9 mouse cellular contexts compared by ENCODE assay signal in the genomic region with DNA sequence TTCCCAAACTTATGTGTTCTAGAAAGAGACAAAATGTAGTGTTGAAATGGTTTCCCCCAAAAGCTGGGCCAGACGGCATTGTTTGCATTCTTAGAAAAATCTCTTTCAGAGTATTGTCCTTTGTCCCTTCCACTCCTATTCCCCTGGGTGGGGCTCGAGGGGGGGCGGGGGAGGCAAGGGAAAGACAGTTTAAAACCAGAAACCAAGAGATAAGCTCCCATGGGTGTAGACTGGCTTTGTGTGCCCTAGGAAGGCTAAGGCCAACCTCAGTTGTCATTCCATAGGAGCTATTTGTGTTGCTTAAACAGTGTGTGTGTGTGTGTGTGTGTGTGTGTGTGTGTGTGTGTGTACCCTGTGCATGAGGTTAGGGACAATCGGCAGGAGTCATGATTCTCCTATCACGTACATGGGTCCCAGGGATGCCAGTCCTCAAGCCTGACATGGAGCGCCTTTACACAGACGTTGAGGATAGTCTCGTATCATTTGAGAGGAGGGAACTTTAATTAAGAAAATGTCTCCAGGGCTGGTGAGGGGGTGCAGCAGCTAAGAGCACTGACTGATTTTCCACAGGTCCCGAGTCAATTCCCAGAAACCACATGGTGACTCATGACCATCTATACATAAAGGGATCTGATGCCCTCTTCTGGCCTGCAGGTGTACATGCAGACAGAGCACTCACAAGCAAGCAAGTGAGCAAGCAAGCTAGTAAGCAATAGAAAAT. TPM values are rescaled to one million over a fixed set of nuclear protein-coding genes. Genes with fewer than 3 reads are reported as not detected.
DNase-seq lines count a peak whose midpoint lies in the region; ATAC-seq and TF ChIP-seq lines count a peak whose summit lies in the region.
"Had no signal": no experiment of that assay in that cellular context is flagged by ENCODE, and none has a peak within 500 bp of the region (broad histone marks: within the 10 kb centered on the region; RNA-seq: fewer than 3 reads in every experiment).

No protein-coding gene starts in this region.

- no peak for TF ChIP-seq POLR2A in spleen, adult 2 months (IDR thresholded peaks at IDR 0.05; ENCODE audit: low read depth, low read length)
- no peak for TF ChIP-seq POLR2A in myocyte (IDR thresholded peaks at IDR 0.05; ENCODE audit: insufficient read length, low read depth)

- 61% methylated on average over 9 of the region's 9 CpGs for WGBS in spleen, adult 2 months
- WGBS in intestine, embryonic 16.5 days = 44% methylated on average over 9 of the region's 9 CpGs

- no peaks in the 10 kb centered on the region for H3K9me3 ChIP-seq in intestine, embryonic 16.5 days (ENCODE audit: control insufficient read depth, low read length)

- no peak overlapping the region for H3K4me2 ChIP-seq in intestine, embryonic 16.5 days (ENCODE audit: low read depth, low read length)
- H3K4me2 ChIP-seq in myocyte (ENCODE audit: low read depth) = no peak overlapping the region

- H3K36me3 ChIP-seq in spleen, adult 2 months (ENCODE audit: control insufficient read depth, insufficient read depth, low read length) = no peaks in the 10 kb centered on the region
- no peaks in the 10 kb centered on the region for H3K36me3 ChIP-seq in intestine, embryonic 16.5 days (ENCODE audit: control insufficient read depth, insufficient read depth, low read length)
- H3K36me3 ChIP-seq in myocyte (ENCODE audit: control insufficient read depth, insufficient read depth) = no peaks in the 10 kb centered on the region

- H3K9ac ChIP-seq in intestine, embryonic 16.5 days (ENCODE audit: low read depth, low read length) = no peak overlapping the region

- TF ChIP-seq CTCF in spleen, adult 2 months (IDR thresholded peaks at IDR 0.05; ENCODE audit: extremely low read depth, insufficient read depth, insufficient read length, insufficient replicate concordance) = peak; percentile 21; the same call in 1 of the 2 replicates

- H3K79me2 ChIP-seq in myocyte (ENCODE audit: control insufficient read depth, insufficient read depth) = no peaks in the 10 kb centered on the region

- H3K27ac ChIP-seq in spleen, adult 2 months (ENCODE audit: insufficient read depth, low read length) = no peak overlapping the region
- H3K27ac ChIP-seq in intestine, embryonic 16.5 days (ENCODE audit: low read length) = no peak overlapping the region

- no peaks in the 10 kb centered on the region for H3K4me1 ChIP-seq in spleen, adult 2 months (ENCODE audit: control insufficient read depth, insufficient read depth, insufficient read length)
- H3K4me1 ChIP-seq in intestine, embryonic 16.5 days (ENCODE audit: control insufficient read depth, insufficient read depth, low read length) = 0 out of 2 replicates have a peak, but pooled peaks cover 6% of the 10 kb centered on the region

- H3K27me3 ChIP-seq in spleen, adult 2 months (ENCODE audit: control insufficient read depth, insufficient read depth, low read length) = no peaks in the 10 kb centered on the region
- H3K27me3 ChIP-seq in intestine, embryonic 16.5 days (replicated peaks; ENCODE audit: control insufficient read depth, insufficient read depth, low read length) = no peaks in the 10 kb centered on the region
- H3K27me3 ChIP-seq in myocyte (ENCODE audit: control insufficient read depth, insufficient read depth, insufficient read length) = no peaks in the 10 kb centered on the region

- no peak overlapping the region for H3K4me3 ChIP-seq in spleen, adult 2 months (ENCODE audit: extremely low read depth, insufficient read depth, insufficient read length)
- no peak overlapping the region for H3K4me3 ChIP-seq in intestine, embryonic 16.5 days (ENCODE audit: low read length)
- H3K4me3 ChIP-seq in myocyte = no peak overlapping the region
- H3K4me3 ChIP-seq: erythroblast, embryonic 14.5 days had no signal

- DNase-seq in spleen, adult 2 months (ENCODE audit: low read depth in 1 of 2, low spot score in 2 of 2) = no peak
- no peak for DNase-seq in spleen, postnatal 14 days (ENCODE audit: low spot score in 2 of 2)
- peak; percentile 88 for DNase-seq in brain, adult 2 months (ENCODE audit: low read depth, low spot score)
- DNase-seq in forelimb bud, embryonic 11.5 days (ENCODE audit: low read depth, low spot score) = peak; percentile 70
- peak; percentile 36 to 69 for DNase-seq in left cerebral cortex, adult 9 months (ENCODE audit: low spot score in 2 of 2)

- peak; percentile 83 for ATAC-seq in intestine, embryonic 16.5 days
- ATAC-seq in erythroblast, adult 5-6 weeks (replicated peaks; ENCODE audit: low FRiP score, poor library complexity, severe bottlenecking) = no peak

- no peak overlapping the region for H3ac ChIP-seq in myocyte (ENCODE audit: control insufficient read depth, insufficient read length)

TF ChIP-seq in myocyte, 11 proteins besides CTCF, POLR2A, EP300 and RAD21:
- TF ChIP-seq TCF3 (IDR thresholded peaks at IDR 0.05; ENCODE audit: insufficient read length, low read depth) = no peak
- peak; percentile 14 for TF ChIP-seq USF1 (IDR thresholded peaks at IDR 0.05; ENCODE audit: low read depth)
- TF ChIP-seq MYOD1 (IDR thresholded peaks at IDR 0.05; ENCODE audit: control insufficient read depth in 1 of 3, insufficient read length in 2 of 3, low read depth in 2 of 3) = no peak
- no peak for TF ChIP-seq SRF (IDR thresholded peaks at IDR 0.05; ENCODE audit: control insufficient read depth, insufficient read length, low read depth)
- no peak for TF ChIP-seq MYOG (IDR thresholded peaks at IDR 0.05; ENCODE audit: control insufficient read depth in 1 of 3, insufficient read depth in 1 of 3, insufficient read length in 2 of 3, low read depth in 2 of 3)

RNA-seq across cellular contexts. Expression of a gene that starts 22.9 kb away (rescaled TPM):
- 16.4 and 20.2 TPM in 2 replicates for polyA plus RNA-seq in spleen, adult 2 months (2012; rRNA removed)
- polyA plus RNA-seq in intestine, embryonic 16.5 days (2015; fragmentation: Nextera tagmentation; extraction: Ambion mirVana) = 3.5 and 5.0 TPM in 2 replicates
- 32.9 TPM for polyA plus RNA-seq in myocyte (2012; fragmentation: generic; extraction: Trizol)
- 1.5 TPM in 2 replicates for total RNA-seq in erythroblast, adult 5-6 weeks (2015; ENCODE audit: low replicate concordance)
- total RNA-seq in erythroblast, adult 5-6 weeks (2017; ENCODE audit: low replicate concordance) = 1.1 and 2.1 TPM in 2 replicates

RNA-seq across cellular contexts. Expression of a gene that starts 44.1 kb away (rescaled TPM):
- not detected in 2 replicates for polyA plus RNA-seq in spleen, adult 2 months (2012; rRNA removed)
- not detected in 2 replicates for polyA plus RNA-seq in intestine, embryonic 16.5 days (2015; fragmentation: Nextera tagmentation; extraction: Ambion mirVana)
- not detected for polyA plus RNA-seq in myocyte (2012; fragmentation: generic; extraction: Trizol)
- total RNA-seq in erythroblast, adult 5-6 weeks (2015; ENCODE audit: low replicate concordance) = not detected in 2 replicates
- total RNA-seq in erythroblast, adult 5-6 weeks (2017; ENCODE audit: low replicate concordance) = not detected in 2 replicates
- polyA plus RNA-seq: erythroblast, embryonic 14.5 days had no signal

RNA-seq across cellular contexts. Expression of a gene that starts 54.3 kb away (rescaled TPM):
- polyA plus RNA-seq in spleen, adult 2 months (2012; rRNA removed) = not detected in 2 replicates
- not detected in 2 replicates for polyA plus RNA-seq in intestine, embryonic 16.5 days (2015; fragmentation: Nextera tagmentation; extraction: Ambion mirVana)
- polyA plus RNA-seq in myocyte (2012; fragmentation: generic; extraction: Trizol) = not detected
- total RNA-seq in erythroblast, adult 5-6 weeks (2015; ENCODE audit: low replicate concordance) = not detected in 2 replicates
- total RNA-seq in erythroblast, adult 5-6 weeks (2017; ENCODE audit: low replicate concordance) = not detected in 2 replicates
- polyA plus RNA-seq: erythroblast, embryonic 14.5 days had no signal

Comparison
In these comparisons a context has a peak if more than half of its experiments do, and no peak if none do; other contexts are left out.
1. DNase-seq: peak in brain, adult 2 months (single experiment), forelimb bud, embryonic 11.5 days (single experiment) and left cerebral cortex, adult 9 months (2 of 2); none in spleen, adult 2 months (0 of 2) and spleen, postnatal 14 days (0 of 2).